Mouse (Mus musculus) thymus, adult 2 months (tissue): Measurements from ENCODE around the gene Gpc5. TPM values are rescaled to one million over a fixed set of nuclear protein-coding genes. Genes with fewer than 3 reads are reported as not detected.
"Not testable (repeated sequence)": the region's sequence is repeated elsewhere in the genome, so short reads cannot be mapped to it uniquely, and the experiment has no call there.

ENCODE experiments used
- DNase-seq: peaks from one replicate; pipeline ENCODE4 v3.0.0; 2021
- H3K27ac ChIP-seq: fragments of 200-500 bp; 2 replicates; pipeline ENCODE4 v1.5.1; 2012; ENCODE audit warnings: low read length, control low read depth; ENCODE audit not compliant: control insufficient read depth, insufficient read depth
- H3K27me3 ChIP-seq: fragments of 200-500 bp; 2 replicates; pipeline ENCODE4 v1.6.1; 2012; ENCODE audit warnings: mild to moderate bottlenecking, low read length, moderate library complexity, mixed read lengths; ENCODE audit not compliant: control insufficient read depth, insufficient read depth
- H3K36me3 ChIP-seq: fragments of 200-500 bp; 2 replicates; pipeline ENCODE4 v1.6.1; 2012; ENCODE audit warnings: mild to moderate bottlenecking, low read length, moderate library complexity; ENCODE audit not compliant: control insufficient read depth, insufficient read depth
- H3K4me1 ChIP-seq: fragments of 200-500 bp; replicated peaks from 2 replicates; pipeline ENCODE4 v1.6.1; 2012; ENCODE audit warnings: low read length; ENCODE audit not compliant: control insufficient read depth, insufficient read depth
- H3K4me3 ChIP-seq: fragments of 200-500 bp; 2 replicates; pipeline ENCODE4 v1.5.1; 2012; ENCODE audit warnings: mild to moderate bottlenecking, low read length, control low read depth, moderate library complexity; ENCODE audit not compliant: control insufficient read depth, insufficient read depth
- CTCF ChIP-seq: fragments of 200-500 bp; IDR thresholded peaks from 2 replicates; pipeline ENCODE4 v1.5.1; 2012; ENCODE audit warnings: mild to moderate bottlenecking, control low read depth, low read length, moderate library complexity, borderline replicate concordance; ENCODE audit not compliant: control insufficient read depth, poor library complexity, insufficient read depth; ENCODE audit errors: extremely low read depth
- POLR2A ChIP-seq: fragments of 200-500 bp; IDR thresholded peaks from 2 replicates; pipeline ENCODE4 v1.6.1; 2012; ENCODE audit warnings: mild to moderate bottlenecking, low read length, control low read depth, moderate library complexity; ENCODE audit not compliant: control insufficient read depth, poor library complexity, insufficient read depth; ENCODE audit errors: extremely low read depth
- WGBS: fragments of 180-500 bp; shearing (Covaris S2); methylation state at CpG from one replicate; pipeline ENCODE4 v1.1.7; 2018; 5-methylcytosine and 5-hydroxymethylcytosine counted together
- polyA plus RNA-seq: library from polyadenylated mRNA; depleted of rRNA; stranded (reverse); fragments of >200 nt; gene quantifications from 2 replicates; pipeline ENCODE4 v1.2.3, GENCODE M21; 2012

Gpc5 gene
- polyA plus RNA-seq, 1 experiment, result 0.18 TPM

DNA sequence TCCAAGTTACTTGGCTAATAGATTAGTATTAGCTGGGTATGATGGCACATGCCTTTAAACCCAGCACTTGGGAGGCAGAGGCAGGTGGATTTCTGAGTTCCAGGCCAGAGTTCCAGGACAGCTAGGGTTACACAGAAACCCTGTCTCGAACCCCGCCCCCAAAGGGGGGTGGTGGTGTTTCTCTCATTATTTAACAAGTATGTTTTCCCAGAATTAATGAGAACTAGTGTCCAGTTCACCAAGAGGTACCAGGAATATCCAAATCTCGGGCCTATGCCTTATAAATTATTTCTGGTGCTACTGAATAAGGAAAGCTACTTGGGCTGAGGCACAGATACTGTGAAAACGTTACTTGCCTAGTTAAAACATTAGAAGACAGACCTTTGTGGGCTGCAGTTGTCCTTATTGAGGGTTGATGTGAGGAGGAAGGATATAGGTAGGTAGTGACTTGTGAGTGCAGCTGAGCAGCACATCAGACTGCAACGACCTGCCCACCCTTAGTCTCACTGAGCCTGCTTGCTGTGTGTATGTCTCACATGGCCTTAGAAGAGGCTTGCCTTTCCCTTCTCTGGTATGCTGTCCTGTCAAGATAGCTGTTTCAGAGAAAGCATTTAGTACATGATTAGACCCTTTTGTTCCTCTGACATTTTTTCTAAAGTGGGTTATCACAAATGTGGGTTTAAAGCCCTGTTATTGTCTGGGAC, 43.0 kb upstream of the Gpc5 start:
- no peak for TF ChIP-seq CTCF
- TF ChIP-seq POLR2A, result no peak
- Histone ChIP-seq H3K4me3 (no peak overlapping the region), H3K4me1 (no peaks in the 10 kb centered on the region), H3K27ac (no peak overlapping the region), H3K27me3 (no peaks in the 10 kb centered on the region), H3K36me3 (peaks cover 35% of the 10 kb centered on the region)
- 66% methylated on average over 5 of the region's 5 CpGs for WGBS
- no peak for DNase-seq

DNA sequence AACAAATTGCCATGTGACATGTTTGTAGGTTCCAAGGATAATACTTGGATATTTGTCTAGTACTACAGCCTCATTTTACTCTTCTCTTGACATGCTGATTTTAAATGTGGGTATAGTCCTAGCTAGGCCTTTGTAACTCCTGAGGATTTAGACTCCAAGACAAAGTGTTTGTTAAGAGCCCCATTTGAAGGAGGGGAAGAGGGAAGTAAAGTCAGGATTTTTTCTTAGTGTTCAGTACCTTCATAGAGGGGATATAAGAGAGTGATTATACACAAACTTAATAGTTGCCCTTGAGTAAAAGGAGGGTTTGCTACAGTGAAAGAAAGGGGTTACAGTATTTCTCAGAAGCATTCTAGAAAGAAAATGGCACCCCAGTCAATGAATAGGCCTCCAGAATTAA, 42.2 kb upstream of the Gpc5 start:
- TF ChIP-seq CTCF (no peak), POLR2A (no peak)
- H3K4me3 ChIP-seq, result no peak overlapping the region
- H3K36me3 ChIP-seq, result peaks cover 29% of the 10 kb centered on the region
- H3K27me3 ChIP-seq, result no peaks in the 10 kb centered on the region
- H3K27ac ChIP-seq, result no peak overlapping the region
- no peaks in the 10 kb centered on the region for H3K4me1 ChIP-seq
- DNase-seq, result no peak

- Histone ChIP-seq H3K27ac (no peak overlapping the region), H3K4me3 (no peak overlapping the region), H3K27me3 (no peaks in the 10 kb centered on the region), H3K4me1 (no peaks in the 10 kb centered on the region), H3K36me3 (peaks cover 15% of the 10 kb centered on the region)
- TF ChIP-seq POLR2A, result no peak
- DNase-seq, result no peak
- 90% methylated on average over 5 of the region's 5 CpGs for WGBS
Observed at GRCm38 (mm10) chr14:115051106-115051760, 40.8 kb upstream of the Gpc5 start.

- WGBS, result 93% methylated on average over 4 of the region's 4 CpGs
- no peak overlapping the region for H3K4me3 ChIP-seq
- peaks cover 5% of the 10 kb centered on the region; the same call in 1 of the 2 replicates for H3K36me3 ChIP-seq
- TF ChIP-seq POLR2A (no peak), CTCF (no peak)
- DNase-seq, result no peak
- no peaks in the 10 kb centered on the region for H3K4me1 ChIP-seq
- H3K27me3 ChIP-seq, result no peaks in the 10 kb centered on the region
- H3K27ac ChIP-seq, result no peak overlapping the region
Observed at GRCm38 (mm10) chr14:115052371-115052770, 39.6 kb upstream of the Gpc5 start.

DNA sequence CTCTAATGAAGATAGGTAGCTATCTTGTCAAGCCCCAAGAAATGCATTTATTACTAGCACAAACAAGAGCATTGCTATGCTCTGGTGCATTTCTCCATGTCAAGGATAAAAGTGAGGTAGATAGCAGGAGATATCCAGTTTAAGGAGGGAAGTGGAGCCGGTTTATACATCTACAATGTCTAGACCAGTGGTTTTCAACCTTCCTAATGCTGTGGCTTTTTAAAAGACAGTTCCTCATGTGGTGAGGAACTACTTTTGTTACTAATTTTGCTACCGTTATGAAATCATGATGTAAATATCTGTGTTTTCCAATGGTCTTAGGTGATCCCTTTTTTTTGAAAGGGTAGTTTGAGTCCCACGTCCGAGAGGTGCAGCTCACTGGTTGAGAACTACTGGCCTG, 37.8 kb upstream of the Gpc5 start:
- no peaks in the 10 kb centered on the region for H3K36me3 ChIP-seq
- no peaks in the 10 kb centered on the region for H3K27me3 ChIP-seq
- no peak for TF ChIP-seq POLR2A
- TF ChIP-seq CTCF, result no peak
- no peak overlapping the region for H3K4me3 ChIP-seq
- H3K27ac ChIP-seq, result no peak overlapping the region
- WGBS, result 56% methylated on average over 4 of the region's 4 CpGs
- no peaks in the 10 kb centered on the region for H3K4me1 ChIP-seq
- DNase-seq, result no peak

- 94% methylated on average over 4 of the region's 4 CpGs for WGBS
- no peak overlapping the region for H3K27ac ChIP-seq
Observed at GRCm38 (mm10) chr14:115057524-115057923, 34.5 kb upstream of the Gpc5 start.

GRCm38 (mm10) chr14:115066164-115066563, 25.9 kb upstream of the Gpc5 start:
- H3K27ac ChIP-seq, H3K4me3 ChIP-seq, DNase-seq, H3K4me1 ChIP-seq, H3K27me3 ChIP-seq, H3K36me3 ChIP-seq: not testable (repeated sequence)
- WGBS, result 87% methylated on average over 2 of the region's 2 CpGs

More at GRCm38 (mm10) chr14:115057524-115057923, 34.5 kb upstream of the Gpc5 start:
- no peaks in the 10 kb centered on the region for H3K4me1 ChIP-seq
- no peak overlapping the region for H3K4me3 ChIP-seq
- TF ChIP-seq POLR2A (no peak), CTCF (no peak)
- H3K27me3 ChIP-seq, result no peaks in the 10 kb centered on the region
- no peak for DNase-seq
- no peaks in the 10 kb centered on the region for H3K36me3 ChIP-seq
